Mouse (Mus musculus) layer of hippocampus, postnatal 10 days (tissue): ENCODE data around the gene Ankrd11. TPM values are rescaled to one million over a fixed set of nuclear protein-coding genes. Genes with fewer than 3 reads are reported as not detected.

Experiments used
- DNase-seq, 2 experiments: peaks; one replicate each; pipeline ENCODE4 v3.0.0; 2021; ENCODE audit warnings: low spot score in 2 of 2
- total RNA-seq, 2 experiments: library from RNA; stranded (reverse); gene quantifications; 2 replicates each; pipeline ENCODE4 v1.2.3; 2021

Ankrd11 gene
- total RNA-seq, 2 experiments from 2014 or later = 147 to 160 TPM

DNA sequence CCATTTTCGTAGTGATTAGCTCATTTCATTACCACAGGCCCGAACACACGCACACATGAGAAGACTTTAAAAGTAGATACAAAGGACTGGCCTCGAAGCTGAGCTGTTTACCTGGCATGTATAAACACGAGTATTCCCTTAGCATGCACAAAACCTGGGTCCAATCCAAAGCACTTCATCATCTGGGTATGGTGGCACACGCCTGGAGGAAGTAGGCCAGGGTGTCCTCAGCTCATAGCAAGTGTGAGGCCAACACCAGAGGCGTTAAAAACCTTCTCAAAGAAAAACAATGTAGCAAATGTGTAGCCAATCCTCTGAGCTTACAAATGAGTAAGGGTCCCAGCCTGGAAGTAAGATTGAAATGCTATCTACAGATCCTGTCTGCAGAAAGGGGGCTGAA is 27.6 kb downstream of the Ankrd11 start:
- no peak for DNase-seq

DNA sequence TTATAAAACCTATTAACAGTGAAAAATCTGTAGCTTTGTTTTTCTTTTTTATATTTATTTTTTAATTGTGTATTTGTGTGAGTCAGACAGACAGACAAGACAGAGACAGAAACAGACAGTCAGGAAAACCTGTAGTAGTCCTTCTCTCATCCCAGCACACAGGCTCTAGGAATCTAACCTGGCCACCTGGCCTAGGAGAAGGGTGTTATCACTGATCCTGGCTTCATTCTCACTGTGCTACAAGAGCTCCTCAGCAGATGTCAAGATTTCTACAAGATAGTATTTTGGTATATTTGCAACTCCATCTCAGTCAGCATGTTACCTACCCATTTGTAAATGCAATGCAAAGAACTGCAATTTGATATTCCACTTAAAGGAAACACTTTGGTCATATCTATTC is 30.8 kb downstream of the Ankrd11 start:
- no peak for DNase-seq

DNA sequence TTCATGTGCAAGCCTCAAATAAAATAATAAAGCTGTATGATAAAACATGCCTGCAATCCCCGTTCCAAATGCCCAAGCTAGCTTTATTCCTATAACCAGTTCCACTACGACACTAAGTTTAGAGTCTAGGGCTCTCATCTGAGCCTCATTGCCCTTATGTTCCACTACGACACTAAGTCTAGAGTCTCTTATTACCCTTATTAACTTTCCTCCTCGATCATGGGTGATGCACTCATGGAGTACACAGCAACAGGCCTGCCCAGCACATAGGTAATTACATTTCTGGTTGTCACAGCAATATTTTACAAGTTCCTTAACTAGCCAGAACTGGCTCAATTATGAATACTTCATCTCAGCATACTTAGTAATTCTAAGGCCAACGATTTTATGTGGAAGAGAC is 36.3 kb downstream of the Ankrd11 start:
- no peak for DNase-seq

DNA sequence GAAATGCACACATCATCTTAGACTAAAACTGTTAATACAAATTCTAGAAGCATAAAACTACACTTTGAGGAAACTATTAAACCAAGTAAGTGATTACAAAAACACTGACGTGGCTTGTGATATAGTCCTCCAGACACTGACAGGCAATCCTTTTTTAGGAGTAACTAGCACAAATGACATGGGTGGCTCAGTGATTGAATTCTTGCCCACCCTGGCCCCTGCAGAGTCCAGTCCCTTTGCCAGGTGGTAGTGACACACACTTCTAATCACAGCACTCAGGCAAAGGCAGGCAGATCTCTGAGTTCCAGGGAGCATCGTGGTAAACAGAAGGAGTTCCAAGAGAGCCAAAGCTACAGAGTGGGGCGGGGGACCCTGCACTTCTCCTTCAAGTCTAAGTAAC is 36.7 kb downstream of the Ankrd11 start:
- no peak for DNase-seq

DNA sequence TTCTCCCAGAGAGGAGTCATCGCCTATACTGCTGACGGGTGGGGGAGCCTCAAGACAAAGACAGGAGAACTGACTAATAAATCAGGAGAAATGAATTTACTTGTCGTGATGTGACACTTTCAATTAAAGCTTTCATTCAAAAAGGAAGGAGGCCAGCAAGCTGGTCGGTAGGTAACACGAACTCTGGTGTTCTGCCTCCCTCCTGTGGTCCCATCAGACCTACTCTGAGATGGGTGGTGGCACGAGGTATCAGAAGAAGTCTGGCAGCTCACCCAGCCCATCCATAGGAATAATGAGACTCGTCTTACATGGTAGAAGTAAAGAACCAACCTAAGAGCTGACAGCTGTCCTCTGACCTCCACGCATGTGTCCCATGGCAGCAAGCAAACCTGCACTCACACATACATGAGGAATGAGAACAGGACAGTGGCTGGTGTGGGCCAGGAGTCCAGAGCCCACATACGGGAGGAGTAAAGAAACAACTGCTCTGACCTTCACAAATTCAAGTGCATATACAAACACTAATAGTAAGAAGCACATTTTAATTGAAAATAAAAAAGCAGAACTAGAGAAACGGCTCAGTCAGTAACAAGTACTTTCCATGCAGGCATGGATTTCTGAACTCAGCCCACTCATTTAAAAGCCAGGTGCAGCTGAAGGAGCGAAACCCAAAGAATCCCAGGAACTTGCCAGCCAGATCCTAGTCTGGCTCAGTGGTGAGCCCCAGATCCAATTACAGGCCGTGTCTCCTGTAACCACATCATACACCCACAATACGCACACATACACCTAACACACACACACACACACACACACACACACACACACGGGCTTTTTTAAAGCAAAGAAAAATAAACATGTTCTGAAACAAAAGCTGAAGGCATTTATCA is 37.8 kb downstream of the Ankrd11 start:
- no peak for DNase-seq

DNA sequence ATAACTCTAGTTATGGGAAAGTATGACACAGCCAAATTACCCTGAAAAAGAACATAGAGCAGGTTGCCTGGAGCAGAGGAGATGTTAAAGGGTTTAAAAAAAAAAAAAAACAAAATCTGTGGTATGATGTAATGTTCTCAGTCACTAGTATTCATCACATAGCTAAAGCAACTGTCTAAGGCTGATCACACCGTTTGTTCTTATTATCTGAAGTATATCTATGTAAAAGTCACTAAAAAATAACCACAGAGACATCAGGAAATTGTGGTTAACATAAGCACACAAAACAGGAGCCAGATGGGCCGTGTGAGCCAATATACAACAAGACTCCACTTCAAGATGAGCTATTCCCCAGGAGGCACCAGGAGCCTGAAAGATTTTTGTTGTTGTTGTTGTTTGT is 41.8 kb downstream of the Ankrd11 start:
- DNase-seq = no peak

DNA sequence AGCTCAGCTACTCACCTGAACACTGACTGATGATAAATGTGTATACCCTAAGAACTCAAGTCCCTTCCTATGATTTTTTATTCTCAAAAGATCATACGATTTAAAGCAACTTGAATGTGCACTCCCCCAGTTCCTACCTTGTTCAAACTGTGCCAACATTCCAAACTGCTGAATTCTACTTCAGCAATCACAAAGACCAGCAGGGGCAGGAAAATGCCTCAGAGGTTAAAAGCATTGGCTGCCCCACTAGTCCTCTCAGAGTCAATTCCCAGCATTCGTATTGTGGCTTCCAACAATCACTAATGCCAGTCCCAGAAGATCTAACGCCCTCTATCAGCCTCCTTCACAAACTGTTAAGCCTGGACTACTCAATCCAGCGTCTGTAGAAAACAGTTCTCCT is 44.1 kb downstream of the Ankrd11 start:
- DNase-seq = no peak

DNA sequence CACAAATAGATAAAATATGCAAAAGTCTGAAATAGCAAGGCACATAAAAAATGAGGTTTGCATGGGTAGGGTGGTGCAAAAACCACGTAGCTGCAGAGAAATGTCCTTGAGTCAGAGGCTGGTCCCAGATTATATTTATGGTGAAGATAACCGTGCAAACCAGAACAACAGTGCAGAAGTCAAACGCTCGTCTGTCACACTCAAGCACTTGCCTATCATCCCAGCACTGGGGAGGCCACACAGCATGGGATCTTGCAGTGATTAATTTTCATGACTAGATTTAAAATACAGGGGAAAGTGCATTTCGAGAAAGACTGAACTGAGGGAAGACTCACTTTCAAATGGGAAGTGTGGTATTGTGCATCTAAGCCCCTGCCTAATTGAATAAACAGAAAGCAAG is 48.3 kb downstream of the Ankrd11 start:
- no peak for DNase-seq

DNA sequence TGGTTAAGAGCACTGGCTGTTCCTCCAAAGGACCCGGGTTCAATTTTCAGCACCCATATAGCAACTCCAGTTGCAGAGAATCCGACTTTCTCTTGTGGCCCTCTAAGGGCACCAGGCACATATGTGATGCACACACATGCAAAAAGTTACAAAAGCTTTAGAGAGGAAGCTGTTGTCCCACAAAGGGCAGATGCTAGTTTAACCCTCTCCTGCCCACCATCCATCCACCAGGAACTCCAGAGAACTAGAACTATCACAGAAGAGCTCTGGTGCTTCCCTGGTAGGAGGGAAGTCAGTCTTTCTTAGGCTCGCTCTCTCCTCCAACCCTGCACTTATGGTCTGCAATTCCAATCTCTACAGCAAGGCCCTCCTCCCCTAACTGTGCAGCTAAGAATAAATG is 49.0 kb downstream of the Ankrd11 start:
- no peak for DNase-seq

DNA sequence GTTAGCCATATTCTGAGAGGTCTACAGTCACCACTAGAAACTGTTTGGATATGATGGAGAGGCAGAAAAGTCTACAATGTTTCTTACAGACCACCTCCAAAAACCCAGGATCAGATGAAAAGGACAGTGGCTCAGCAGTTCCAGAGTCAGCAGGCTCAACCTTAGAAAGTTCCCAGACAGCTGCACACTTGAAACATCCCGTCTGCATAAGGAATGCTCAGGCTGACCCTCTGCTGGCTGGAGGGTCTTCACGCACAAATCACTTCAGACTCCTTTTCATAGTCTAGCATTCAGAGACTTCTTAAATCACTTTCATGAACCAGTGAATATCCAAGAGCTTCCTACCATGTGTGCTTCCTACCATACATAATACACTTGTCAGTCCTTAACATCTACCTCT is 49.8 kb downstream of the Ankrd11 start:
- no peak for DNase-seq

DNA sequence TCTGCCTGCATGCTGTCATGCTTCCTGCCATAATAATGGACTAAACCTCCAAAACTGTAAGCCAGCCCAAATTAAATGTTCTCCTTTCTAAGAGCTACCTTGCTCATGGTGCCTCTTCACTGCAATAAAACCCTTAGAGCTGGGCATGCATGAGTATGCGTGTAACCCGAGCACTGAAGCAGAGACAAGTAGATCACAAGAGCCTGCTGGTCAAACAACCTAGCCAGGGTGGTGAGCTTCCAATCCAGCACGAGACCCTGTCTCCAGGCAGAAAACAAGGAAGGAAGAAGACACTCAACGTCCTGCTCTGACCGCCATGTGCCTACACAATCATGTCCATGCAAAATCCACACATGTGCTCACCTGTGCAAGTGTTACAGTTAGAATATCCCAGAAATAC is 50.7 kb downstream of the Ankrd11 start:
- DNase-seq = no peak

DNA sequence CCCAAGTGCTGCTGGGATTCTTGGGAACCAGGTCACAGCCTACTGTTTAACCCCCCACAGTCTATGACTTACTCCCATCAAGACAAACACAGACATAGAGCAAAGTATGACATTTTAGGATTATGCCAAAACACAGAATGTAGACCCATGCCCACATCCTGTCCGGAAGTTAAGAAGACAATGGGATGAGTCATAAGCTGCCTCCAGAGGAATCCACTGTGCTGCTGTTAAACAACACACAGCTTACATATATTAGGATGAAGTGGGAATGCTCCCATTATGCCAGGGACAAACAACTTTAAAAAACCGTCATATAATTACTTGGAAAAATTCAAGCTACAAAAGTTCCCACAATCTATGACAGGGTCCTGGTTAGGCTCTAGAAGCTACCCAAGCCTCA is 52.1 kb downstream of the Ankrd11 start:
- no peak for DNase-seq

DNA sequence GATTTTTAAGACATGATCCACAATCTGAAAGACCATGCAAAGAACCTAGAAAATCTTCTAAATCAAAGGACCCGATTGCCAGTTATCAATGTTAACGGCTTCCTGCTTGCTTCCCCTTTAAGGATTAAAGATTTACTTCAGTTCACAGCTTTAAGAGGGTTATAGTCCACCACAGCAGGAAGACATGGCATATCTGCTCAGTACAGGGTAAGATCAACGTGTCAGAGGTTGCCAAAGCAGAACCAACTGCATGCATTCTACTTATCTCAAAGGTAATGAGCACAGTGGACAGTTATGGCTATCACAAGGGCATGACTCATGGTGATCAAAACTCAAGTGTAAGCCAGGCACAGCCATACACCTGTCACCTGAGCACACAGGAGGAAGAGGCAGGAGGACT is 53.1 kb downstream of the Ankrd11 start:
- no peak for DNase-seq

DNA sequence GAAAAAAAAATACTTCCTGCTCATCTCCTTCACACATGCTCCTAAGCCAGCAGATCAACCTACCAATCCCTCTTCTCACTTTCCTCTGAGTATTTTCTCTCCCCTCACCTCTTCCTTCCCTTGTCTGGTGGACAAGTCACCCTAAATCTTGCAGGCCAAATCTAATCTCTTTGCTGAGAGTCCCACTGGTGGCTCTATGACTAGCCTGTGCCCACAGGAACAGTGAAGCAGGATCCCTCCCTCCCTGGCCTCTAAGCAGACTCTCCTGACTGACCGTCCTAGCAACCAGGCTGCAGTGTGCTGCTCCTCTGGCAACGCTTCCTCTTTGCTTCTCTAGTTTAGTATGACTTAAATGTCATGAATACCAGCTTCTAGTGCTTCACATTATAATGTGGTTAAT is 54.8 kb downstream of the Ankrd11 start:
- DNase-seq = no peak

DNA sequence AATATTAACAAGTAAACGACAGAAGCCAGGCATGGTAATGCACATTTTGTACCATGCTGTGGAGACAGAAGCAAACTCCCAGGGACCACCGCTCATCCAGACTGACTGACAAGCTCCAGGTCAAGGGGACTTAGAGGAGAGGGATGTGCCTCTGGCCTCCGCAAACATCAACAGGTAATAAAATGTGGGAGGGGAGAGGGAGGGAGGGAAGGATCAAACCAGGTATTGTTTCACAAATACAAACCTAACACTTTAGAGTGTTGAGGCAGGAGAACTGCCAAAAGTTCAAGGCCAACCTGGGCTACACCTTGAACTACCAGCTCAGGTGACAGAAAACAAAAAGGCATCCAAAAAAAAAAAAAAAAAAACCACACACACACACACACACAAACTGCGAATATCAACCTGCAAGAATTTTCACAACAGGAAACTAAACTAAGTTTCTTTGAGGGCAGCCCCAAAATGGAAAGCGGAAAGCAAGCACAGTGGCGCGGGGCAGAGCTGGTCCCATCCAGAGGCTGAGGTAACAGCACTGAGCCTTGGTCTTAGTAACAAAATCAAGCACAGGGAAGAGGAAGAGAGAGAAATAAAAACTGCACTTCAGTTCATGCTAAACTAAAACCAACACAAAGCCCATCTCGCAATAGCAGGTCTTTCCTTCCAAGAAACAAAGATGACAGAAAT is 55.4 kb downstream of the Ankrd11 start:
- no peak for DNase-seq

DNA sequence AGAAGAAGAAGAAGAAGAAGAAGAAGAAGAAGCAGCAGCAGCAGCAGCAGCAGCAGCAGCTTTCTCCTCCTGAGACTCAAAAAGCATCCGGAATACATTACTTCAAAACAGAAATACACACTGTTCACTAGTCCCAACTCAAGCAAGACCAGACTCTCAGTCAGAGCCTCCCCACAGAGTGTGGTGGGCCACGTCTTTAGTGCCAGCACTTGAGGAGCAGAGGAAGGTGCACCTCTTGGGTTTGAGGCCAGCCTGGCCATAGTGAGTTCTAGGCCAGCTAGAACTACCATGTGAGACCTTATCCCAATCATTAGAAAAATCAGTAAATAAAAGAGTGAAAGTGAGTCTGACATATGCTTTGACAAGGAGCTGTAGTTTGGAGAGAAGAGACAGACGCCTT is 57.9 kb downstream of the Ankrd11 start:
- DNase-seq = no peak

DNA sequence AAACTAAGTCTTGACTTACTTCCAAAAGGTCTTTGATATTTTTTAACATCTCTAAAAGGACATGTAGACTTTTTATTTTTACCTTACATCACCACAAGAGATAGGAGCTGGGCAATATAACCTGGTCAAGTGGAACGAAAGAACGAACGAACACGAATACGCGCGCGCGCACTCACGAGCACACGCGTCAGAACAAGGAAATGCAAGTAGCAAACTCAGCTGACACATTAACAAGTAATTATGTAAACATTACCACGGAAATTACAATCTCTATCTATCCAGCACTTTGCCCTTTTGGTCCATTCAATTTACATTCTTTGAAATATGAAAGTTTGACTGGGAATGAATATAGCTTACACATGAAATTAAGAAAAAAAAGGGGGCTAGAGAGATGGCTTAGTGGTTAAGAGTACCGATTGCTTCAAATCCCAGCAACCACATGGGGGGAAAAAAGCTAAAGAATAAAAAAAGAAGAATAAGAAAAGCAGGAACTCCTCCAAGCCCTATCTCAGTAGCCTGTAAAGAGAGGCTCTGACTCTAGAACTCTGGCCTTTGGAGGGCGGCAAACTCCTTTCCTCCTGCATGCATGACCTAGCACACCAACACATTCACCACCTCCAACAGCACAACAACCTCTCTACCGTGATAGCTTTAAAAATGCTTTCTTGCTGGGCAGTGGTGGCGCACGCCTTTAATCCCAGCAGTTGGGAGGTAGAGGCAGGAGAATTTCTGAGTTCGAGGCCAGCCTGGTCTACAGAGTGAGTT is 58.7 kb downstream of the Ankrd11 start:
- DNase-seq = no peak

DNA sequence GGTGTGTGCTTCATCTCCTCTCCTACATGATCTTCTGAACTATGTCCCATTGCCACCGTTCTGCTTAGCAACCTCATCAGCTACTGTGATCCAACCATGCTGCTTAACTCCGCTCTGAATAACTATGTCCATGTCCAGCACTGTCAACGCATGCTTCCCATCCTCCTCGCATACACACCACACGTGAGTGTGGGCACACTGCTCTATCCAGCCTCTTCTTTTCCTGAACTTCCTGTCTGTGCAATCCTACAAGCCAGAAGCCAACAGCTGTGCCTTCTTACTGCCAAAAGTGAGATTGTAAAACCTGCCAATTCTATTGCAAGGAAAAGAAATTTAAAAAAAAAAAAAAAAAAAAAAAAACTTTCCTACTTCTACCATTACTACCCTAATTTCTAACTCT is 60.4 kb downstream of the Ankrd11 start:
- DNase-seq = no peak

DNA sequence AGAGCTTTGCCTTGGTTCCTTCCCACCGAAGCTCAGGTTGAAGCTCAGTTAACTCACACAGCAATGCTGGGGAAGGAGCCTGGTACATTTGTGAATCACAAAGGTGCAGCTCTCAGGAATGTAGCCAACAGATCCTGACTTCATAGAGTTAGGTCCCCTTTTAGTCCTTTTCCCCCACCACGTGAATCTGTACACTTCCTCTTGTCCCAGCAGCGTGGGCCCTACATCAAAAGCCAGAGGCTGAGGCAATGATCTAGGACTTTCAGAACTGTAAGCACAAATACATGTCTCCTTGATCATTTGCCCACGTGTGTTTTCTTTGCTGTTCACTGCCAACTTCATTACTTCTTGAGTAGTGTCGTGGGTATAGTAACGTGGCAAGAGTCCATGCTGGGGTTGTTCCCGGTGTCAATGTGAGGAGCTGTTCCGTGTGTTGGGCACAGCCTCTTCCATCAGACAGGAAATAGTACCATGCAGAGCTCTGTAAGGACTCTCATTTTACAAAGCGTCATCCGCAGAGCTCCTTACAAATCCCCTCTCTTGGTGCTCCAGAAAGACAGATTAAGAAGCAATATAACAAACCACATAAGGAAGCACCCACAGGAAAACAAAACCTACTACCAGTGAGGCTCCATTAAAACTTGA is 62.1 kb downstream of the Ankrd11 start:
- no peak for DNase-seq

DNA sequence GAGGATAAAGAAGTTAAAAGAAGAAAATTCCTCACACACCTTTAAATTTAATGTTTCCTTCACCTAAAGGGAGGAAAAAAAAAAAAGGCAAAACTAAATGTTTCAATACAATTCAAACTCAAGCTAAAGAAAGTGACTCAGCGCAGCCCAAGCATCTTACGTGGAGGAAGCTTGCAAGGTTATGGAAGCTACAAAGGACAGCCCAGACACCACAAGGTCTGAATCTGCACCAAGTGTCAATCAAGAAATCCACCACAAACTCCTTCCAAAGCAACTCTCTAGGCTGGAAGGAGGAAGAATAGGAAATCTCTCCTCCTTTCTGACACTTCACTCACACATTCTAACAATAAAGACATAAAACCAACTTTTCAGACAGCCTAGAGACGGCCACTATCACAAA is 62.7 kb downstream of the Ankrd11 start:
- DNase-seq = no peak

DNA sequence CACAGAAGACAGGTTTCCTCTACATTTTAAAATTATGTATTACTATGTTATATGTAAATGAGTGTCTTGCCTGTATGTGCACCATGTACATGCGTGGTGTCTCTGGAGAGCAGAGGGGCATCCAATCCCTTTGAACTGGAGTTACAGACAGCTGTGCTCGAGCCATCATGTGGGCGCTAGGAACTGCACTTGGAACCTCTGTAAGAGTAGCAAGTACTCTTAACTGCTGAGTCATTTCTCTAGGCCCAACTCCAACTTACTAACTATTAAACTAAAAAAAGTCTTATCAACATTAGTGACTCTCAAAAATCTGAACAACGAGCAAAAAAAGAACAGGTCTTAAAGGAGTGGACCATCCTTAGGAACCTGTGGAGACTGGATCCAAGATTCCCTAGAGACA is 66.0 kb downstream of the Ankrd11 start:
- no peak for DNase-seq
